Mouse (Mus musculus): Measurements from ENCODE around the gene Gpr3. TPM values are rescaled to one million over a fixed set of nuclear protein-coding genes. Genes with fewer than 3 reads are reported as not detected.

Gene Gpr3
- polyA plus RNA-seq, 1 experiment from 2014 or later = 0.11 TPM

- Histone ChIP-seq H3K36me3 (replicated peaks) (no peaks in the 10 kb centered on the region), H3K9me3 (no peaks in the 10 kb centered on the region), H3K27ac (replicated peaks) (no peak overlapping the region), H3K4me1 (peaks cover 43% of the 10 kb centered on the region), H3K4me3 (no peak overlapping the region), H3K27me3 (replicated peaks; ENCODE audit: low read depth, poor library complexity, severe bottlenecking) (peaks cover 95% of the 10 kb centered on the region)
- DNase-seq (ENCODE audit: low spot score) = no peak
- 86% methylated on average over 1 of the region's 1 CpGs for WGBS
Measured at GRCm38 (mm10) chr4:133244289-133244688, 32.0 kb upstream of the Gpr3 start.

GRCm38 (mm10) chr4:133243538-133243937 is 31.2 kb upstream of the Gpr3 start:
- H3K4me3 ChIP-seq = 0 out of 2 replicates have a peak overlapping the region, but pooled peaks have one; percentile 17
- 0 out of 2 replicates have a peak overlapping the region, but pooled peaks have one; percentile 14 for H3K27ac ChIP-seq (replicated peaks)
- WGBS = 57% methylated on average over 13 of the region's 13 CpGs
- no peaks in the 10 kb centered on the region for H3K9me3 ChIP-seq
- H3K4me1 ChIP-seq = peaks cover 43% of the 10 kb centered on the region
- peaks cover 95% of the 10 kb centered on the region for H3K27me3 ChIP-seq (replicated peaks; ENCODE audit: low read depth, poor library complexity, severe bottlenecking)
- no peak for DNase-seq (ENCODE audit: low spot score)
- H3K36me3 ChIP-seq (replicated peaks) = no peaks in the 10 kb centered on the region

GRCm38 (mm10) chr4:133242710-133243109 is 30.4 kb upstream of the Gpr3 start:
- no peak for DNase-seq (ENCODE audit: low spot score)
- Histone ChIP-seq H3K27ac (replicated peaks) (no peak overlapping the region), H3K36me3 (replicated peaks) (no peaks in the 10 kb centered on the region), H3K27me3 (replicated peaks; ENCODE audit: low read depth, poor library complexity, severe bottlenecking) (peaks cover 90% of the 10 kb centered on the region), H3K9me3 (no peaks in the 10 kb centered on the region), H3K4me1 (peaks cover 43% of the 10 kb centered on the region), H3K4me3 (0 out of 2 replicates have a peak overlapping the region, but pooled peaks have one; percentile 5)
- 56% methylated on average over 9 of the region's 9 CpGs for WGBS

GRCm38 (mm10) chr4:133241910-133242309 is 29.6 kb upstream of the Gpr3 start:
- WGBS = 29% methylated on average over 11 of the region's 11 CpGs
- peak overlapping the region; percentile 77 for H3K4me3 ChIP-seq

GRCm38 (mm10) chr4:133240934-133241908 is 28.9 kb upstream of the Gpr3 start:
- no peaks in the 10 kb centered on the region for H3K36me3 ChIP-seq (replicated peaks)
- peaks cover 89% of the 10 kb centered on the region for H3K27me3 ChIP-seq (replicated peaks; ENCODE audit: low read depth, poor library complexity, severe bottlenecking)
- H3K9me3 ChIP-seq = no peaks in the 10 kb centered on the region
- WGBS = under 1% methylated on average over 78 of the region's 78 CpGs
- H3K27ac ChIP-seq (replicated peaks) = peak overlapping the region; percentile 84
- peaks cover 35% of the 10 kb centered on the region for H3K4me1 ChIP-seq
- peak; percentile 95 for DNase-seq (ENCODE audit: low spot score)
- peak overlapping the region; percentile 77 for H3K4me3 ChIP-seq

More at GRCm38 (mm10) chr4:133241910-133242309, 29.6 kb upstream of the Gpr3 start:
- peaks cover 38% of the 10 kb centered on the region for H3K4me1 ChIP-seq
- no peaks in the 10 kb centered on the region for H3K36me3 ChIP-seq (replicated peaks)
- H3K27ac ChIP-seq (replicated peaks) = peak overlapping the region; percentile 84; the same call in 1 of the 2 replicates
- no peaks in the 10 kb centered on the region for H3K9me3 ChIP-seq
- no peak for DNase-seq (ENCODE audit: low spot score)
- peaks cover 90% of the 10 kb centered on the region for H3K27me3 ChIP-seq (replicated peaks; ENCODE audit: low read depth, poor library complexity, severe bottlenecking)

- 3% methylated on average over 16 of the region's 16 CpGs for whole genome bisulfite sequencing
- DNase-seq (ENCODE audit: low spot score) = peak; percentile 60
- H3K4me3 ChIP-seq = peak within 1 kb of the TSS; percentile 77
- H3K36me3 ChIP-seq (replicated peaks) = no peaks in the 10 kb centered on the region
- no peaks in the 10 kb centered on the region for H3K9me3 ChIP-seq
- peaks cover 81% of the 10 kb centered on the region for H3K27me3 ChIP-seq (replicated peaks; ENCODE audit: low read depth, poor library complexity, severe bottlenecking)
- peak within 1 kb of the TSS; percentile 84 for H3K27ac ChIP-seq (replicated peaks)
- H3K4me1 ChIP-seq = peaks cover 35% of the 10 kb centered on the region
Measured at GRCm38 (mm10) chr4:133240490-133240921, 28.2 kb upstream of the Gpr3 start, which contains the start of gene Map3k6. Gene Map3k6, plus strand, starts transcription at chr4:133240818.

- DNase-seq (ENCODE audit: low spot score) = no peak
- Histone ChIP-seq H3K4me1 (peaks cover 25% of the 10 kb centered on the region), H3K36me3 (replicated peaks) (no peaks in the 10 kb centered on the region), H3K4me3 (no peak overlapping the region), H3K27me3 (replicated peaks; ENCODE audit: low read depth, poor library complexity, severe bottlenecking) (peaks cover 64% of the 10 kb centered on the region), H3K9me3 (no peaks in the 10 kb centered on the region), H3K27ac (replicated peaks) (no peak overlapping the region)
- WGBS = 80% methylated on average over 4 of the region's 4 CpGs
Measured at GRCm38 (mm10) chr4:133237911-133238310, 25.6 kb upstream of the Gpr3 start.

GRCm38 (mm10) chr4:133235415-133235814 is 23.1 kb upstream of the Gpr3 start:
- Histone ChIP-seq H3K4me3 (no peak overlapping the region), H3K4me1 (peaks cover 10% of the 10 kb centered on the region), H3K9me3 (no peaks in the 10 kb centered on the region), H3K36me3 (replicated peaks) (no peaks in the 10 kb centered on the region), H3K27ac (replicated peaks) (no peak overlapping the region), H3K27me3 (replicated peaks; ENCODE audit: low read depth, poor library complexity, severe bottlenecking) (peaks cover 46% of the 10 kb centered on the region)
- no peak for DNase-seq (ENCODE audit: low spot score)
- 80% methylated on average over 5 of the region's 5 CpGs for WGBS

GRCm38 (mm10) chr4:133234771-133235170 is 22.4 kb upstream of the Gpr3 start:
- H3K27me3 ChIP-seq (replicated peaks; ENCODE audit: low read depth, poor library complexity, severe bottlenecking) = peaks cover 40% of the 10 kb centered on the region
- H3K4me3 ChIP-seq = no peak overlapping the region
- H3K9me3 ChIP-seq = no peaks in the 10 kb centered on the region
- WGBS = 63% methylated on average over 5 of the region's 5 CpGs
- no peak overlapping the region for H3K27ac ChIP-seq (replicated peaks)
- no peaks in the 10 kb centered on the region for H3K36me3 ChIP-seq (replicated peaks)
- DNase-seq (ENCODE audit: low spot score) = no peak
- H3K4me1 ChIP-seq = peaks cover 10% of the 10 kb centered on the region

- Histone ChIP-seq H3K27ac (replicated peaks) (no peak overlapping the region), H3K27me3 (replicated peaks; ENCODE audit: low read depth, poor library complexity, severe bottlenecking) (peaks cover 28% of the 10 kb centered on the region), H3K36me3 (replicated peaks) (no peaks in the 10 kb centered on the region), H3K4me3 (no peak overlapping the region), H3K9me3 (no peaks in the 10 kb centered on the region), H3K4me1 (peaks cover 20% of the 10 kb centered on the region)
- WGBS = 44% methylated on average over 10 of the region's 10 CpGs
- DNase-seq (ENCODE audit: low spot score) = no peak
Measured at GRCm38 (mm10) chr4:133233285-133233976, 21.1 kb upstream of the Gpr3 start.

- H3K4me1 ChIP-seq = peaks cover 36% of the 10 kb centered on the region
- H3K9me3 ChIP-seq = no peaks in the 10 kb centered on the region
- peaks cover 8% of the 10 kb centered on the region; the same call in 1 of the 2 replicates for H3K27me3 ChIP-seq (replicated peaks; ENCODE audit: low read depth, poor library complexity, severe bottlenecking)
- H3K27ac ChIP-seq (replicated peaks) = peak overlapping the region; percentile 65
- H3K4me3 ChIP-seq = no peak overlapping the region
- no peaks in the 10 kb centered on the region for H3K36me3 ChIP-seq (replicated peaks)
- 60% methylated on average over 8 of the region's 8 CpGs for WGBS
- DNase-seq (ENCODE audit: low spot score) = peak; percentile 53
Measured at GRCm38 (mm10) chr4:133229582-133229981, 17.2 kb upstream of the Gpr3 start.

GRCm38 (mm10) chr4:133227636-133228035 is 15.3 kb upstream of the Gpr3 start:
- Histone ChIP-seq H3K27ac (replicated peaks) (no peak overlapping the region), H3K9me3 (no peaks in the 10 kb centered on the region), H3K4me1 (peaks cover 53% of the 10 kb centered on the region), H3K27me3 (replicated peaks; ENCODE audit: low read depth, poor library complexity, severe bottlenecking) (peaks cover 15% of the 10 kb centered on the region), H3K4me3 (no peak overlapping the region), H3K36me3 (replicated peaks) (no peaks in the 10 kb centered on the region)
- 53% methylated on average over 8 of the region's 8 CpGs for WGBS
- peak; percentile 52 for DNase-seq (ENCODE audit: low spot score)

Data from embryonic facial prominence, embryonic 10.5 days (tissue).